Mouse (Mus musculus): ENCODE results near the gene Eef1g. TPM values are rescaled to one million over a fixed set of nuclear protein-coding genes. Genes with fewer than 3 reads are reported as not detected.

The Eef1g gene
- total and polyA plus RNA-seq, 3 experiments: 191 to 260 (median 224) TPM

- H3K27ac ChIP-seq: peak overlapping the region; percentile 100
- peak overlapping the region; percentile 76 for H3K9ac ChIP-seq (ENCODE audit: low read depth, low read length)
- peaks cover 37% of the 10 kb centered on the region for H3K4me1 ChIP-seq (ENCODE audit: control insufficient read depth, insufficient read depth, low read length)
- intact Hi-C loops (cut with DNase I): no loop called here
- peaks cover 4% of the 10 kb centered on the region for H3K79me2 ChIP-seq (replicated peaks; ENCODE audit: control insufficient read depth, insufficient read depth, low read length)
- TF ChIP-seq POLR2A (IDR thresholded peaks at IDR 0.05; ENCODE audit: insufficient read depth, low read depth, low read length): peak; percentile 56
- TF ChIP-seq EP300 (IDR thresholded peaks at IDR 0.05; ENCODE audit: insufficient read depth, low read depth, low read length): peak; percentile 63; the same call in 1 of the 2 replicates
- no peak for TF ChIP-seq CTCF (IDR thresholded peaks at IDR 0.05)
- peaks cover 16% of the 10 kb centered on the region for H3K36me3 ChIP-seq (ENCODE audit: control insufficient read depth, insufficient read depth, low read length)
- 8% methylated on average over 4 of the region's 4 CpGs for WGBS
- peak; percentile 49 to 60 for DNase-seq
- no peaks in the 10 kb centered on the region for H3K27me3 ChIP-seq (ENCODE audit: control insufficient read depth, insufficient read depth, low read length)
- H3K4me3 ChIP-seq: peak overlapping the region; percentile 91
Measured at GRCm38 (mm10) chr19:8991245-8991870, 24.5 kb downstream of the Eef1g start.

GRCm38 (mm10) chr19:8991871-8992735 lies 25.3 kb downstream of the Eef1g start:
- Histone ChIP-seq H3K79me2 (replicated peaks; ENCODE audit: control insufficient read depth, insufficient read depth, low read length) (peaks cover 4% of the 10 kb centered on the region), H3K27me3 (ENCODE audit: control insufficient read depth, insufficient read depth, low read length) (no peaks in the 10 kb centered on the region), H3K4me1 (ENCODE audit: control insufficient read depth, insufficient read depth, low read length) (peaks cover 43% of the 10 kb centered on the region), H3K4me3 (peak overlapping the region; percentile 91), H3K27ac (peak overlapping the region; percentile 100), H3K9ac (ENCODE audit: low read depth, low read length) (peak overlapping the region; percentile 76), H3K36me3 (ENCODE audit: control insufficient read depth, insufficient read depth, low read length) (peaks cover 23% of the 10 kb centered on the region)
- TF ChIP-seq POLR2A (IDR thresholded peaks at IDR 0.05; ENCODE audit: insufficient read depth, low read depth, low read length) (0 out of 2 replicates have a peak, but pooled peaks have one; percentile 23), EP300 (IDR thresholded peaks at IDR 0.05; ENCODE audit: insufficient read depth, low read depth, low read length) (no peak), CTCF (IDR thresholded peaks at IDR 0.05) (no peak)
- peak; percentile 57 to 66 for DNase-seq
- WGBS: 14% methylated on average over 13 of the region's 13 CpGs
- intact Hi-C loops (cut with DNase I): loop anchor here (1.0 to 2.0 kb wide), 2 partner anchors 82 to 91 kb away; no protein-coding TSS in a partner anchor

DNA sequence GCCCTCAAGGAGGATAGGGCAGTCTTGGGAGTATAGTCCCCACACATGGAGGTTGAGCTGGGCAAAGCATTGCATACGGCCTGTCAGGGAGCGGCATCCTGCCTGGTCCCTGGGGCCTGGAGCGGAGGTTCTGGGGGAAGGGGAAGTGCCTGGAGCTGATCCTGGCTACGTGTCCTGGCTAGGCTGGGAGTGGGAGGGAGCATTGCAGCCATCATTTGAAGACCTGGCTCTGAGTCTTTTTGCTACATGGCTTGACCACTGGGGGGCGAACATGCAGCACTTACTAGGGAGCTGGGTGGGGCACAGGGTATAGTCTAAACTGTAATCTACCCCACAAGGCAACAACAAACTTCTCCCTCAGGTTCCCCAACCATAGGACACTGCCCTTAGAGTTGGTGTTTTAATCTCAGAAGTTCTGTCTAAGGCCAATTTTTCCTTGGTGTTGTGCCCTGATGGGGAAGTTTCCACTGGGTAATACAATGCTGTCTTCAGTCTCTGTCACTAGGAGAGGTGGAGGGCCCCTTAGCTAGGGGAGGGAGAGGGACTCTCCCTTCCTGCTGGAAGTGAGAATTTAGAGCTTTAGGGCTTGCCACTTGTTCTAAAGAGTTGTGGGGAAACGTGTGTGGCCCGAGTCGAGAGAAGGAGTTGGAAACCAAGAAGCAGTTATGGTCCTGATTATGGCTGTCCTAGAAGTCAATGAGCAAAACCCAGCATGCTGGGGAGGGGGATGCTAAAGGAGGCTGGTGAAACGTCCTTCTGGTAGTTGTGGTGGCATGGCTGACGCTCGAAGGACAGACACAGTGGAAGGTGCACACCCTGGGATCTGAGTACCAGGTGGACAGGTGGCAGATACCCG lies 26.2 kb downstream of the Eef1g start:
- H3K9ac ChIP-seq (ENCODE audit: low read depth, low read length): peak overlapping the region; percentile 76
- H3K36me3 ChIP-seq (ENCODE audit: control insufficient read depth, insufficient read depth, low read length): peaks cover 26% of the 10 kb centered on the region
- peak overlapping the region; percentile 91 for H3K4me3 ChIP-seq
- 16% methylated on average over 12 of the region's 12 CpGs for WGBS
- DNase-seq: peak; percentile 92 to 93
- no peaks in the 10 kb centered on the region for H3K27me3 ChIP-seq (ENCODE audit: control insufficient read depth, insufficient read depth, low read length)
- no peak; the same call in 1 of the 2 replicates for TF ChIP-seq CTCF (IDR thresholded peaks at IDR 0.05)
- TF ChIP-seq EP300 (IDR thresholded peaks at IDR 0.05; ENCODE audit: insufficient read depth, low read depth, low read length): peak; percentile 95
- peak; percentile 87 for TF ChIP-seq POLR2A (IDR thresholded peaks at IDR 0.05; ENCODE audit: insufficient read depth, low read depth, low read length)
- peak overlapping the region; percentile 100 for H3K27ac ChIP-seq
- peaks cover 4% of the 10 kb centered on the region for H3K79me2 ChIP-seq (replicated peaks; ENCODE audit: control insufficient read depth, insufficient read depth, low read length)
- peaks cover 49% of the 10 kb centered on the region for H3K4me1 ChIP-seq (ENCODE audit: control insufficient read depth, insufficient read depth, low read length)
- intact Hi-C loops (cut with DNase I): loop anchor here (1.0 to 2.0 kb wide), 2 partner anchors 81 to 90 kb away; no protein-coding TSS in a partner anchor

GRCm38 (mm10) chr19:8993625-8993912 lies 26.7 kb downstream of the Eef1g start:
- TF ChIP-seq POLR2A (IDR thresholded peaks at IDR 0.05; ENCODE audit: insufficient read depth, low read depth, low read length) (no peak), CTCF (IDR thresholded peaks at IDR 0.05) (no peak), EP300 (IDR thresholded peaks at IDR 0.05; ENCODE audit: insufficient read depth, low read depth, low read length) (no peak)
- intact Hi-C loops (cut with DNase I): loop anchor here (2.0 kb wide), 1 partner anchor 89 kb away; no protein-coding TSS in a partner anchor
- H3K27ac ChIP-seq: peak overlapping the region; percentile 100
- 41% methylated on average over 2 of the region's 2 CpGs for WGBS
- no peak for DNase-seq
- H3K36me3 ChIP-seq (ENCODE audit: control insufficient read depth, insufficient read depth, low read length): peaks cover 32% of the 10 kb centered on the region
- peaks cover 4% of the 10 kb centered on the region for H3K79me2 ChIP-seq (replicated peaks; ENCODE audit: control insufficient read depth, insufficient read depth, low read length)
- H3K9ac ChIP-seq (ENCODE audit: low read depth, low read length): peak overlapping the region; percentile 29
- H3K27me3 ChIP-seq (ENCODE audit: control insufficient read depth, insufficient read depth, low read length): no peaks in the 10 kb centered on the region
- H3K4me1 ChIP-seq (ENCODE audit: control insufficient read depth, insufficient read depth, low read length): peaks cover 46% of the 10 kb centered on the region
- peak overlapping the region; percentile 20 for H3K4me3 ChIP-seq

- H3K4me3 ChIP-seq: peak overlapping the region; percentile 15; the same call in 1 of the 2 replicates
- DNase-seq: no peak
- intact Hi-C loops (cut with DNase I): loop anchor here (2.0 kb wide), 1 partner anchor 32 kb away; no protein-coding TSS in a partner anchor
- H3K36me3 ChIP-seq (ENCODE audit: control insufficient read depth, insufficient read depth, low read length): peaks cover 44% of the 10 kb centered on the region
- 20% methylated on average over 10 of the region's 10 CpGs for WGBS
- TF ChIP-seq EP300 (IDR thresholded peaks at IDR 0.05; ENCODE audit: insufficient read depth, low read depth, low read length): no peak
- no peak for TF ChIP-seq CTCF (IDR thresholded peaks at IDR 0.05)
- no peak for TF ChIP-seq POLR2A (IDR thresholded peaks at IDR 0.05; ENCODE audit: insufficient read depth, low read depth, low read length)
- H3K9ac ChIP-seq (ENCODE audit: low read depth, low read length): peak overlapping the region; percentile 50
- no peaks in the 10 kb centered on the region for H3K27me3 ChIP-seq (ENCODE audit: control insufficient read depth, insufficient read depth, low read length)
- H3K4me1 ChIP-seq (ENCODE audit: control insufficient read depth, insufficient read depth, low read length): peaks cover 55% of the 10 kb centered on the region
- peaks cover 9% of the 10 kb centered on the region for H3K79me2 ChIP-seq (replicated peaks; ENCODE audit: control insufficient read depth, insufficient read depth, low read length)
- H3K27ac ChIP-seq: peak overlapping the region; percentile 100
Measured at GRCm38 (mm10) chr19:8994813-8995607, 28.2 kb downstream of the Eef1g start.

Data from heart, adult 2 months (tissue).